ENCODE assay signal across 25 mouse cellular contexts in genomic region chr7:121000065-121000822, GRCm38 (mm10). TPM values are rescaled to one million over a fixed set of nuclear protein-coding genes. Genes with fewer than 3 reads are reported as not detected.
A peak's percentile ranks its signal among the peaks of the same experiment; 100 is the strongest.
DNase-seq lines count a peak whose midpoint lies in the region; ATAC-seq and TF ChIP-seq lines count a peak whose summit lies in the region.
"Had no signal": no experiment of that assay in that cellular context is flagged by ENCODE, and none has a peak within 500 bp of the region (broad histone marks: within the 10 kb centered on the region; RNA-seq: fewer than 3 reads in every experiment).

No protein-coding gene starts in this region.

- no peaks in the 10 kb centered on the region for H3K4me1 ChIP-seq in kidney, embryonic 15.5 days
- H3K4me1 ChIP-seq in kidney, postnatal 0 days (replicated peaks; ENCODE audit: insufficient read depth, low read length) = no peaks in the 10 kb centered on the region
- no peaks in the 10 kb centered on the region for H3K4me1 ChIP-seq in embryonic facial prominence, embryonic 10.5 days
- H3K4me1 ChIP-seq: embryonic facial prominence, embryonic 15.5 days; forebrain, embryonic 10.5 days; forebrain, embryonic 15.5 days; heart, embryonic 10.5 days; heart, embryonic 15.5 days; hindbrain, embryonic 13.5 days had no signal

- H3K4me2 ChIP-seq in kidney, embryonic 15.5 days = no peak overlapping the region
- no peak overlapping the region for H3K4me2 ChIP-seq in kidney, postnatal 0 days (ENCODE audit: low read length)
- H3K4me2 ChIP-seq: embryonic facial prominence, embryonic 15.5 days; forebrain, embryonic 15.5 days; heart, embryonic 15.5 days; hindbrain, embryonic 13.5 days had no signal

- no peak for ATAC-seq in kidney, embryonic 15.5 days (replicated peaks; ENCODE audit: low FRiP score)
- peak; percentile 60 for ATAC-seq in kidney, postnatal 0 days (replicated peaks; ENCODE audit: low FRiP score, low read depth)
- ATAC-seq: CD4-positive, CD25-positive, alpha-beta regulatory T cell, adult 4 months; forebrain, embryonic 15.5 days had no signal

- H3K4me3 ChIP-seq in kidney, embryonic 15.5 days (replicated peaks) = no peak overlapping the region
- no peak overlapping the region for H3K4me3 ChIP-seq in kidney, postnatal 0 days (replicated peaks; ENCODE audit: low read depth, low read length)
- H3K4me3 ChIP-seq in embryonic facial prominence, embryonic 10.5 days = no peak overlapping the region
- H3K4me3 ChIP-seq: embryonic facial prominence, embryonic 15.5 days; erythroblast, embryonic 14.5 days; forebrain, embryonic 10.5 days; forebrain, embryonic 15.5 days; heart, embryonic 10.5 days; heart, embryonic 15.5 days; hindbrain, embryonic 13.5 days had no signal

- peak overlapping the region; percentile 51; the same call in 1 of the 2 replicates for H3K27ac ChIP-seq in kidney, embryonic 15.5 days
- peak overlapping the region; percentile 65; the same call in 1 of the 2 replicates for H3K27ac ChIP-seq in kidney, postnatal 0 days
- no peak overlapping the region for H3K27ac ChIP-seq in embryonic facial prominence, embryonic 10.5 days (replicated peaks)
- H3K27ac ChIP-seq: embryonic facial prominence, embryonic 15.5 days; forebrain, embryonic 10.5 days; forebrain, embryonic 15.5 days; heart, embryonic 10.5 days; heart, embryonic 15.5 days; hindbrain, embryonic 13.5 days had no signal

- no peaks in the 10 kb centered on the region for H3K36me3 ChIP-seq in kidney, embryonic 15.5 days
- H3K36me3 ChIP-seq in kidney, postnatal 0 days (ENCODE audit: insufficient read depth, low read length) = no peaks in the 10 kb centered on the region
- H3K36me3 ChIP-seq in embryonic facial prominence, embryonic 10.5 days (replicated peaks) = no peaks in the 10 kb centered on the region
- H3K36me3 ChIP-seq: embryonic facial prominence, embryonic 15.5 days; forebrain, embryonic 10.5 days; forebrain, embryonic 15.5 days; G1E; heart, embryonic 10.5 days; heart, embryonic 15.5 days; hindbrain, embryonic 13.5 days had no signal

- H3K9me3 ChIP-seq in kidney, embryonic 15.5 days (replicated peaks) = no peaks in the 10 kb centered on the region
- H3K9me3 ChIP-seq in kidney, postnatal 0 days (replicated peaks; ENCODE audit: low read length) = no peaks in the 10 kb centered on the region
- no peaks in the 10 kb centered on the region for H3K9me3 ChIP-seq in embryonic facial prominence, embryonic 10.5 days
- H3K9me3 ChIP-seq: embryonic facial prominence, embryonic 15.5 days; forebrain, embryonic 10.5 days; forebrain, embryonic 15.5 days; G1E; heart, embryonic 10.5 days; heart, embryonic 15.5 days; hindbrain, embryonic 13.5 days had no signal

- WGBS in kidney, embryonic 15.5 days = 69% methylated on average over 3 of the region's 3 CpGs
- 61% methylated on average over 3 of the region's 3 CpGs for WGBS in kidney, postnatal 0 days
- 77% methylated on average over 3 of the region's 3 CpGs for WGBS in embryonic facial prominence, embryonic 10.5 days

- TF ChIP-seq CTCF in kidney, postnatal 0 days (IDR thresholded peaks at IDR 0.05; ENCODE audit: low read depth) = no peak

- peak; percentile 31 for DNase-seq in kidney, adult 18-20 months
- no peak for DNase-seq in kidney, postnatal 4 days
- no peak for DNase-seq in kidney, adult 11 months
- DNase-seq in kidney, postnatal 0 days (ENCODE audit: low spot score) = no peak
- no peak for DNase-seq in embryonic facial prominence, embryonic 10.5 days (ENCODE audit: low spot score)
- no peak for DNase-seq in lung, postnatal 14 days
- DNase-seq: adrenal gland, adult 8-10 months; adrenal gland, postnatal 36 days; B cell, adult 2 months; cerebellum, adult 2 months; cerebellum, postnatal 10 days; gastrocnemius, postnatal 36 days; heart, adult 11 months; heart, postnatal 14 days had no signal

- no peak overlapping the region for H3K9ac ChIP-seq in kidney, embryonic 15.5 days
- no peak overlapping the region for H3K9ac ChIP-seq in kidney, postnatal 0 days (ENCODE audit: low read depth, low read length)
- H3K9ac ChIP-seq: embryonic facial prominence, embryonic 15.5 days; forebrain, embryonic 15.5 days; heart, embryonic 15.5 days; hindbrain, embryonic 13.5 days had no signal

- no peaks in the 10 kb centered on the region for H3K27me3 ChIP-seq in kidney, embryonic 15.5 days
- no peaks in the 10 kb centered on the region for H3K27me3 ChIP-seq in kidney, postnatal 0 days (ENCODE audit: insufficient read depth, low read length)
- no peaks in the 10 kb centered on the region for H3K27me3 ChIP-seq in embryonic facial prominence, embryonic 10.5 days (replicated peaks; ENCODE audit: low read depth, poor library complexity, severe bottlenecking)
- H3K27me3 ChIP-seq: embryonic facial prominence, embryonic 15.5 days; forebrain, embryonic 15.5 days; heart, embryonic 15.5 days; hindbrain, embryonic 13.5 days had no signal

RNA-seq across cellular contexts. Expression of gene Mfsd13b, which starts 17.9 kb away (rescaled TPM):
- polyA plus RNA-seq in kidney, embryonic 15.5 days (2015; fragmentation: Nextera tagmentation; extraction: Ambion mirVana) = not detected in 2 replicates
- polyA plus RNA-seq in kidney, postnatal 0 days (2015; fragmentation: Nextera tagmentation; extraction: Ambion mirVana) = 0.22 and 0.52 TPM in 2 replicates
- 0.40 and 0.62 TPM in 2 replicates for polyA plus RNA-seq in embryonic facial prominence, embryonic 10.5 days (2016; fragmentation: Nextera tagmentation; extraction: Ambion mirVana)
- polyA plus RNA-seq: CD4-positive, CD25-positive, alpha-beta regulatory T cell, adult 4 months; embryonic facial prominence, embryonic 11.5 days; erythroblast, embryonic 14.5 days; G1E had no signal

RNA-seq across cellular contexts. Expression of gene Cdr2, which starts 18.1 kb away (rescaled TPM):
- 11.3 and 11.6 TPM in 2 replicates for polyA plus RNA-seq in kidney, embryonic 15.5 days (2015; fragmentation: Nextera tagmentation; extraction: Ambion mirVana)
- polyA plus RNA-seq in kidney, postnatal 0 days (2015; fragmentation: Nextera tagmentation; extraction: Ambion mirVana) = 9.7 and 10.1 TPM in 2 replicates
- 11.5 and 14.5 TPM in 2 replicates for polyA plus RNA-seq in embryonic facial prominence, embryonic 10.5 days (2016; fragmentation: Nextera tagmentation; extraction: Ambion mirVana)

RNA-seq across cellular contexts. Expression of gene Mettl9, which starts 34.0 kb away (rescaled TPM):
- polyA plus RNA-seq in kidney, embryonic 15.5 days (2015; fragmentation: Nextera tagmentation; extraction: Ambion mirVana) = 163 and 173 TPM in 2 replicates
- polyA plus RNA-seq in kidney, postnatal 0 days (2015; fragmentation: Nextera tagmentation; extraction: Ambion mirVana) = 174 and 177 TPM in 2 replicates
- polyA plus RNA-seq in embryonic facial prominence, embryonic 10.5 days (2016; fragmentation: Nextera tagmentation; extraction: Ambion mirVana) = 182 and 187 TPM in 2 replicates
